In genomic region chr6:88125815-88126214, GRCm38 (mm10) we compare ENCODE assay signal across 3 mouse cellular contexts. TPM values are rescaled to one million over a fixed set of nuclear protein-coding genes. Genes with fewer than 3 reads are reported as not detected.
DNase-seq lines count a peak whose midpoint lies in the region; ATAC-seq and TF ChIP-seq lines count a peak whose summit lies in the region.
"Not testable (repeated sequence)": the region's sequence is repeated elsewhere in the genome, so short reads cannot be mapped to it uniquely, and the experiment has no call there.

No protein-coding gene starts in this region.

- not testable (repeated sequence) for H3K9ac ChIP-seq in lung, postnatal 0 days (replicated peaks; ENCODE audit: low read depth)

- not testable (repeated sequence) for H3K27ac ChIP-seq in lung, postnatal 0 days (ENCODE audit: low read length)

- H3K4me1 ChIP-seq in lung, adult 2 months (ENCODE audit: control insufficient read depth, insufficient read depth, low read length); lung, postnatal 0 days (ENCODE audit: insufficient read depth, low read depth, low read length): not testable (repeated sequence)

- not testable (repeated sequence) for H3K4me2 ChIP-seq in lung, postnatal 0 days (replicated peaks; ENCODE audit: low read depth, low read length)

- not testable (repeated sequence) for H3K9me3 ChIP-seq in lung, postnatal 0 days (ENCODE audit: low read length)

- ATAC-seq in lung, postnatal 0 days, result peak; percentile 51

- not testable (repeated sequence) for TF ChIP-seq CTCF in lung, adult 2 months (IDR thresholded peaks at IDR 0.05; ENCODE audit: insufficient read depth, low read length); lung, postnatal 0 days (IDR thresholded peaks at IDR 0.05)

- peak; percentile 34 for DNase-seq in lung, adult 2 months
- DNase-seq in lung, postnatal 0 days (ENCODE audit: low spot score), result peak; percentile 75
- peak; percentile 42 for DNase-seq in lung, postnatal 36 days

- not testable (repeated sequence) for H3K36me3 ChIP-seq in lung, postnatal 0 days (ENCODE audit: insufficient read depth, low read length)

- TF ChIP-seq EP300 in lung, postnatal 0 days (IDR thresholded peaks at IDR 0.05), result peak; percentile 52

- not testable (repeated sequence) for H3K27me3 ChIP-seq in lung, postnatal 0 days (replicated peaks; ENCODE audit: insufficient read depth, low read length)

- WGBS in lung, adult 2 months, result 75% methylated on average over 10 of the region's 10 CpGs
- 69% methylated on average over 10 of the region's 10 CpGs for WGBS in lung, postnatal 0 days

- not testable (repeated sequence) for H3K4me3 ChIP-seq in lung, adult 2 months (replicated peaks; ENCODE audit: extremely low read depth, low read depth, low read length); lung, postnatal 0 days (ENCODE audit: low read depth, low read length)

- not testable (repeated sequence) for TF ChIP-seq POLR2A in lung, adult 2 months (IDR thresholded peaks at IDR 0.05; ENCODE audit: borderline replicate concordance, extremely low read depth, low read depth, low read length)

RNA-seq across cellular contexts. Expression of gene Rpn1, which starts 41.5 kb away (rescaled TPM):
- polyA plus RNA-seq in lung, adult 2 months (2012; rRNA removed), result 127 and 179 TPM in 2 replicates
- polyA plus RNA-seq in lung, postnatal 0 days (2015; fragmentation: Nextera tagmentation; extraction: Ambion mirVana), result 209 and 226 TPM in 2 replicates
